Mouse (Mus musculus) naive thymus-derived CD4-positive, alpha-beta T cell, adult 5 months (primary cell): ENCODE results near the gene Taar1. TPM values are rescaled to one million over a fixed set of nuclear protein-coding genes. Genes with fewer than 3 reads are reported as not detected.

ENCODE experiments used
- polyA plus RNA-seq: library from polyadenylated mRNA; unstranded; fragments of 100-300 nt; shearing (Covaris generic); gene quantifications from one replicate; pipeline ENCODE4 v1.2.1, GENCODE M21; 2017

Gene Taar1
- not detected for polyA plus RNA-seq

GRCm38 (mm10) chr10:23920056-23920455 lies at the start of gene Taar1:
Gene Taar1, plus strand, starts transcription at chr10:23920356.

GRCm38 (mm10) chr10:23894601-23895349 lies 25.4 kb upstream of the Taar1 start, which contains the start of gene Vnn1:
Gene Vnn1, plus strand, starts transcription at chr10:23894688.

GRCm38 (mm10) chr10:23938312-23938711 lies 18.2 kb downstream of the Taar1 start, which contains the start of gene Taar2:
Gene Taar2, plus strand, starts transcription at chr10:23938572.

GRCm38 (mm10) chr10:23949508-23950005 lies 29.4 kb downstream of the Taar1 start, which contains the start of gene Taar3:
Gene Taar3, plus strand, starts transcription at chr10:23949558.

GRCm38 (mm10) chr10:23960444-23960915 lies 40.3 kb downstream of the Taar1 start, which contains the start of gene Taar4:
Gene Taar4, plus strand, starts transcription at chr10:23960494.

GRCm38 (mm10) chr10:23970656-23971165 lies 50.6 kb downstream of the Taar1 start, which contains the start of gene Taar5:
Gene Taar5, plus strand, starts transcription at chr10:23970706.

Other genes with a start within 250 kb of the Taar1 start
- gene Rps12, start 133.1 kb upstream of the Taar1 start, polyA plus RNA-seq = 33.0 TPM
- 0.12 TPM for gene Slc18b1, start 123.4 kb upstream of the Taar1 start, polyA plus RNA-seq
- gene Vnn3, start 68.9 kb upstream of the Taar1 start, polyA plus RNA-seq = not detected
- not detected for gene Vnn1, start 25.7 kb upstream of the Taar1 start, polyA plus RNA-seq
- not detected for gene Taar2, start 18.2 kb downstream of the Taar1 start, polyA plus RNA-seq
- gene Taar3, start 29.2 kb downstream of the Taar1 start, polyA plus RNA-seq = not detected
- gene Taar4, start 40.1 kb downstream of the Taar1 start, polyA plus RNA-seq = not detected
- gene Taar5, start 50.4 kb downstream of the Taar1 start, polyA plus RNA-seq = not detected
- not detected for gene Taar6, start 65.3 kb downstream of the Taar1 start, polyA plus RNA-seq
- not detected for gene Taar7a, start 73.1 kb downstream of the Taar1 start, polyA plus RNA-seq
- not detected for gene Taar7b, start 79.6 kb downstream of the Taar1 start, polyA plus RNA-seq
- gene Taar7d, start 106.9 kb downstream of the Taar1 start, polyA plus RNA-seq = 0.44 TPM
- gene Taar7e, start 117.3 kb downstream of the Taar1 start, polyA plus RNA-seq = not detected
- gene Taar7f, start 129.2 kb downstream of the Taar1 start, polyA plus RNA-seq = not detected
- gene Taar8a, start 156.1 kb downstream of the Taar1 start, polyA plus RNA-seq = not detected
- gene Taar8b, start 171.9 kb downstream of the Taar1 start, polyA plus RNA-seq = not detected
- gene Taar8c, start 181.6 kb downstream of the Taar1 start, polyA plus RNA-seq = not detected
- not detected for gene Taar9, start 189.2 kb downstream of the Taar1 start, polyA plus RNA-seq
- 20.8 TPM for gene Stx7, start 228.9 kb downstream of the Taar1 start, polyA plus RNA-seq